In genomic region chr4:109149411-109149810, GRCm38 (mm10) we compare ENCODE assay signal across 17 mouse cellular contexts.
"Had no signal": no experiment of that assay in that cellular context is flagged by ENCODE, and none has a peak within 500 bp of the region (broad histone marks: within the 10 kb centered on the region; RNA-seq: fewer than 3 reads in every experiment).

No protein-coding gene starts in this region.

- H3K4me2 ChIP-seq: kidney, embryonic 15.5 days; limb, embryonic 12.5 days; limb, embryonic 15.5 days; liver, embryonic 11.5 days; lung, embryonic 14.5 days; midbrain, embryonic 12.5 days; midbrain, embryonic 15.5 days had no signal

- H3K9ac ChIP-seq: kidney, embryonic 15.5 days; limb, embryonic 12.5 days; limb, embryonic 15.5 days; liver, embryonic 14.5 days; liver, postnatal 0 days; lung, embryonic 14.5 days; midbrain, embryonic 12.5 days; midbrain, embryonic 15.5 days had no signal

- H3K27ac ChIP-seq: kidney, embryonic 15.5 days; limb, embryonic 12.5 days; limb, embryonic 15.5 days; liver, embryonic 14.5 days; macrophage; midbrain, embryonic 12.5 days; midbrain, embryonic 15.5 days had no signal

- ATAC-seq: liver, postnatal 0 days; midbrain, embryonic 15.5 days had no signal

- H3K4me3 ChIP-seq: kidney, embryonic 15.5 days; limb, embryonic 12.5 days; limb, embryonic 15.5 days; megakaryocyte, embryonic 14.5 days; midbrain, embryonic 12.5 days; midbrain, embryonic 15.5 days; myocyte had no signal

- H3K9me3 ChIP-seq: kidney, embryonic 15.5 days; limb, embryonic 12.5 days; limb, embryonic 15.5 days; megakaryocyte, embryonic 14.5 days; midbrain, embryonic 12.5 days; midbrain, embryonic 15.5 days had no signal

- DNase-seq: kidney, postnatal 14 days; kidney, postnatal 4 days; left cerebral cortex, postnatal 4 days; liver, postnatal 0 days; lung, embryonic 14.5 days; thymus, adult 18-20 months; thymus, postnatal 36 days had no signal

- H3K27me3 ChIP-seq: kidney, embryonic 15.5 days; limb, embryonic 12.5 days; limb, embryonic 15.5 days; megakaryocyte, embryonic 14.5 days; midbrain, embryonic 12.5 days; midbrain, embryonic 15.5 days had no signal

- H3K4me1 ChIP-seq: limb, embryonic 12.5 days; midbrain, embryonic 12.5 days had no signal

- H3K36me3 ChIP-seq: kidney, embryonic 15.5 days; limb, embryonic 15.5 days; midbrain, embryonic 12.5 days; midbrain, embryonic 15.5 days had no signal
